ENCODE assay signal across 10 mouse cellular contexts in the genomic region with DNA sequence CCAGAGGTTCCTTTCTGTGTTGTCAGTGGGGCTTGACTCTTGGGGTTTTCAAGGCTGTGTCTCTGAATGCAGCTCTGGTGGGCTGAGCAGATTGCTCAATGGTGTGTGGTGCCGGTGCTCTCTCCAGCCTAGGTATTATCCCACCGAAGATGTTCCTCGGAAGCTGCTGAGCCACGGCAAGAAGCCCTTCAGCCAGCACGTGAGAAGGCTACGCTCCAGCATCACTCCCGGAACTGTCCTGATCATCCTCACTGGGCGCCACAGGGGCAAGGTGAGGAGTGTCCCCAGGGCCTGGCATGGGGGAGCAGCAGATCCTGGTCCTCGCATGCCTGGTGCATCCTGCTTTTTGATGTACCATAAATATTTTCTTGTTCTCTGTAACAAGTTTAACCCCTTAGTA. TPM values are rescaled to one million over a fixed set of nuclear protein-coding genes. Genes with fewer than 3 reads are reported as not detected.
DNase-seq lines count a peak whose midpoint lies in the region; ATAC-seq and TF ChIP-seq lines count a peak whose summit lies in the region.
"Had no signal": no experiment of that assay in that cellular context is flagged by ENCODE, and none has a peak within 500 bp of the region (broad histone marks: within the 10 kb centered on the region; RNA-seq: fewer than 3 reads in every experiment).

No protein-coding gene starts in this region.

- H3K4me2 ChIP-seq in hindbrain, embryonic 13.5 days, result no peak overlapping the region
- no peak overlapping the region for H3K4me2 ChIP-seq in hindbrain, embryonic 11.5 days (replicated peaks; ENCODE audit: low read depth, low read length)
- H3K4me2 ChIP-seq in limb, embryonic 14.5 days (replicated peaks; ENCODE audit: low read depth, low read length, severe bottlenecking), result peak overlapping the region; percentile 74; the same call in 1 of the 2 replicates

- no peak for TF ChIP-seq CTCF in E14TG2a.4 (conservative IDR thresholded peaks at IDR 0.05; ENCODE audit: low read length)
- no peak for TF ChIP-seq CTCF in G1E (IDR thresholded peaks at IDR 0.05; ENCODE audit: low read depth, low read length)

- ATAC-seq in hindbrain, embryonic 13.5 days (ENCODE audit: low FRiP score), result no peak
- no peak for ATAC-seq in hindbrain, embryonic 11.5 days (ENCODE audit: low FRiP score)
- ATAC-seq in G1E (ENCODE audit: extremely low read depth, insufficient number of reproducible peaks, low FRiP score, poor library complexity, severe bottlenecking), result no peak
- ATAC-seq in limb, embryonic 14.5 days (ENCODE audit: low FRiP score, low read depth), result no peak

- H3K36me3 ChIP-seq in hindbrain, embryonic 13.5 days, result peaks cover 60% of the 10 kb centered on the region
- peaks cover 15% of the 10 kb centered on the region for H3K36me3 ChIP-seq in hindbrain, embryonic 11.5 days (ENCODE audit: control insufficient read depth, insufficient read depth, low read length)
- H3K36me3 ChIP-seq in E14TG2a.4 (ENCODE audit: insufficient read depth, low read length), result peaks cover 69% of the 10 kb centered on the region
- peaks cover 66% of the 10 kb centered on the region for H3K36me3 ChIP-seq in G1E (replicated peaks)
- H3K36me3 ChIP-seq in limb, embryonic 14.5 days (ENCODE audit: control insufficient read depth, insufficient read depth, low read length), result peaks cover 58% of the 10 kb centered on the region

- peak overlapping the region; percentile 96; the same call in 1 of the 2 replicates for H3K4me3 ChIP-seq in hindbrain, embryonic 13.5 days
- H3K4me3 ChIP-seq in hindbrain, embryonic 11.5 days (ENCODE audit: low read depth, low read length), result no peak overlapping the region
- H3K4me3 ChIP-seq in E14TG2a.4 (replicated peaks; ENCODE audit: low read length) (peak overlapping the region; percentile 100), G1E (ENCODE audit: low read depth, low read length) (peak overlapping the region; percentile 96)
- H3K4me3 ChIP-seq in limb, embryonic 14.5 days (replicated peaks; ENCODE audit: low read length), result 0 out of 2 replicates have a peak overlapping the region, but pooled peaks have one; percentile 97

- peak overlapping the region; percentile 100 for H3K9ac ChIP-seq in hindbrain, embryonic 13.5 days
- no peak overlapping the region for H3K9ac ChIP-seq in hindbrain, embryonic 11.5 days (ENCODE audit: low read depth, low read length)
- H3K9ac ChIP-seq in limb, embryonic 14.5 days (ENCODE audit: low read depth, low read length, severe bottlenecking), result 0 out of 2 replicates have a peak overlapping the region, but pooled peaks have one; percentile 99

- peaks cover 33% of the 10 kb centered on the region for H3K4me1 ChIP-seq in hindbrain, embryonic 13.5 days (replicated peaks)
- H3K4me1 ChIP-seq in hindbrain, embryonic 11.5 days (replicated peaks; ENCODE audit: control insufficient read depth, insufficient read depth, low read length), result peaks cover 7% of the 10 kb centered on the region; the same call in 1 of the 2 replicates
- peaks cover 47% of the 10 kb centered on the region for H3K4me1 ChIP-seq in E14TG2a.4 (replicated peaks; ENCODE audit: low read depth, low read length)
- H3K4me1 ChIP-seq in G1E (ENCODE audit: insufficient read depth, low read depth, low read length), result peaks cover 55% of the 10 kb centered on the region
- H3K4me1 ChIP-seq in limb, embryonic 14.5 days (ENCODE audit: control insufficient read depth, insufficient read depth, low read length), result peaks cover 3% of the 10 kb centered on the region

- no peak for DNase-seq in hindbrain, embryonic 11.5 days (ENCODE audit: low spot score)
- no peak for DNase-seq in G1E (ENCODE audit: low spot score)
- DNase-seq in limb, embryonic 14.5 days (ENCODE audit: low spot score), result no peak
- no peak for DNase-seq in cerebellum, postnatal 25 days
- DNase-seq in ovary, postnatal 36 days (ENCODE audit: low spot score), result no peak
- DNase-seq: embryo, embryonic 11 days; gastrocnemius, postnatal 14 days; kidney, adult 2 months had no signal

- WGBS in hindbrain, embryonic 13.5 days, result 91% methylated on average over 9 of the region's 9 CpGs
- 89% methylated on average over 9 of the region's 9 CpGs for WGBS in hindbrain, embryonic 11.5 days
- WGBS in limb, embryonic 14.5 days, result 73% methylated on average over 9 of the region's 9 CpGs

- H3K9me3 ChIP-seq in hindbrain, embryonic 13.5 days, result no peaks in the 10 kb centered on the region
- no peaks in the 10 kb centered on the region for H3K9me3 ChIP-seq in hindbrain, embryonic 11.5 days (ENCODE audit: control insufficient read depth, low read length)
- H3K9me3 ChIP-seq in E14TG2a.4 (ENCODE audit: low read length), result no peaks in the 10 kb centered on the region
- H3K9me3 ChIP-seq in G1E (replicated peaks), result no peaks in the 10 kb centered on the region
- no peaks in the 10 kb centered on the region for H3K9me3 ChIP-seq in limb, embryonic 14.5 days (ENCODE audit: control insufficient read depth, low read length)

- H3K27ac ChIP-seq in hindbrain, embryonic 13.5 days, result no peak overlapping the region
- H3K27ac ChIP-seq in hindbrain, embryonic 11.5 days (ENCODE audit: low read depth, low read length), result no peak overlapping the region
- H3K27ac ChIP-seq in limb, embryonic 14.5 days (replicated peaks; ENCODE audit: low read depth, low read length), result no peak overlapping the region

- H3K27me3 ChIP-seq in hindbrain, embryonic 13.5 days, result no peaks in the 10 kb centered on the region
- H3K27me3 ChIP-seq in hindbrain, embryonic 11.5 days (ENCODE audit: control insufficient read depth, insufficient read depth, low read length), result no peaks in the 10 kb centered on the region
- H3K27me3 ChIP-seq in E14TG2a.4 (ENCODE audit: insufficient read depth, low read length) (no peaks in the 10 kb centered on the region), G1E (ENCODE audit: insufficient read depth, low read length) (no peaks in the 10 kb centered on the region)
- no peaks in the 10 kb centered on the region for H3K27me3 ChIP-seq in limb, embryonic 14.5 days (ENCODE audit: control insufficient read depth, insufficient read depth, low read length)

- TF ChIP-seq POLR2A in limb, embryonic 14.5 days (IDR thresholded peaks at IDR 0.05; ENCODE audit: borderline replicate concordance, extremely low read depth, insufficient read depth, insufficient read length), result no peak

RNA-seq across cellular contexts. Expression of gene Rpl6, which starts 2.3 kb away (rescaled TPM):
- 427 and 429 TPM in 2 replicates for polyA plus RNA-seq in hindbrain, embryonic 13.5 days (2015; fragmentation: Nextera tagmentation; extraction: Ambion mirVana)
- polyA plus RNA-seq in hindbrain, embryonic 11.5 days (2014; fragmentation: Nextera tagmentation; extraction: Ambion mirVana), result 619 and 657 TPM in 2 replicates
- total RNA-seq in G1E (2014; fragmentation: Nextera tagmentation) (2,238 and 2,249 TPM in 2 replicates), G1E (2017) (1,317 and 1,403 TPM in 2 replicates)
- 213 and 677 TPM in 2 replicates for polyA plus RNA-seq in G1E (2012)
- 786 and 1,086 TPM in 2 replicates for polyA plus RNA-seq in limb, embryonic 14.5 days (2012; rRNA removed)
- polyA plus RNA-seq in limb, embryonic 14.5 days (2014; fragmentation: Nextera tagmentation; extraction: Ambion mirVana), result 696 and 712 TPM in 2 replicates

RNA-seq across cellular contexts. Expression of gene Hectd4, which starts 13.5 kb away (rescaled TPM):
- polyA plus RNA-seq in hindbrain, embryonic 13.5 days (2015; fragmentation: Nextera tagmentation; extraction: Ambion mirVana), result 15.0 and 17.2 TPM in 2 replicates
- 11.6 and 15.5 TPM in 2 replicates for polyA plus RNA-seq in hindbrain, embryonic 11.5 days (2014; fragmentation: Nextera tagmentation; extraction: Ambion mirVana)
- 83.9 and 177 TPM in 2 replicates for total RNA-seq in G1E (2014; fragmentation: Nextera tagmentation)
- 19.6 and 22.8 TPM in 2 replicates for total RNA-seq in G1E (2017)
- polyA plus RNA-seq in G1E (2012), result 16.4 and 22.8 TPM in 2 replicates
- 15.2 and 21.5 TPM in 2 replicates for polyA plus RNA-seq in limb, embryonic 14.5 days (2012; rRNA removed)
- polyA plus RNA-seq in limb, embryonic 14.5 days (2014; fragmentation: Nextera tagmentation; extraction: Ambion mirVana), result 7.0 and 8.9 TPM in 2 replicates

RNA-seq across cellular contexts. Expression of gene Ptpn11, which starts 15.3 kb away (rescaled TPM):
- polyA plus RNA-seq in hindbrain, embryonic 13.5 days (2015; fragmentation: Nextera tagmentation; extraction: Ambion mirVana), result 23.1 and 23.6 TPM in 2 replicates
- polyA plus RNA-seq in hindbrain, embryonic 11.5 days (2014; fragmentation: Nextera tagmentation; extraction: Ambion mirVana), result 25.0 and 32.4 TPM in 2 replicates
- 25.9 and 28.6 TPM in 2 replicates for total RNA-seq in G1E (2014; fragmentation: Nextera tagmentation)
- total RNA-seq in G1E (2017), result 36.4 and 43.0 TPM in 2 replicates
- polyA plus RNA-seq in G1E (2012), result 27.1 and 28.8 TPM in 2 replicates
- polyA plus RNA-seq in limb, embryonic 14.5 days (2012; rRNA removed), result 44.1 and 44.6 TPM in 2 replicates
- polyA plus RNA-seq in limb, embryonic 14.5 days (2014; fragmentation: Nextera tagmentation; extraction: Ambion mirVana), result 27.1 and 29.6 TPM in 2 replicates
